ENCODE assay signal across 34 mouse cellular contexts in the genomic region with DNA sequence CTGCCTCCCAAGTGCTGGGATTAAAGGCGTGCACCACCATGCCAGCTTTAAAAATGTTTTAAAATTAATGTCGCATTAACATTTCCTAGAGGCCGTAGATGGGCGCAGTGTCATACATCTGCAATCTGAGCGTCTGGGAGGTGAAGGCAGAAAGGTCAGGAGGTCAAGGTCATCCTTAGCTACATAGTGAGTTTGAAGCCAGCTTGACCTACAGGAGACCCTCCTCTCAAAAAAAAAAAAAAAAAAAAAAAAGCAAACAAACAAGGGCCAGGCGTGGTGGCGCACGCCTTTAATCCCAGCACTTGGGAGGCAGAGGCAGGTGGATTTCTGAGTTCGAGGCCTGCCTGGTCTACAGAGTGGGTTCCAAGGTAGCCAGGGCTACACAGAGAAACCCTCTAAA. TPM values are rescaled to one million over a fixed set of nuclear protein-coding genes. Genes with fewer than 3 reads are reported as not detected.
"Had no signal": no experiment of that assay in that cellular context is flagged by ENCODE, and none has a peak within 500 bp of the region (broad histone marks: within the 10 kb centered on the region; RNA-seq: fewer than 3 reads in every experiment).

No protein-coding gene starts in this region.

- H3K27ac ChIP-seq: heart, embryonic 13.5 days; heart, embryonic 15.5 days; hindbrain, embryonic 10.5 days; hindbrain, embryonic 12.5 days; hindbrain, embryonic 13.5 days; hindbrain, embryonic 14.5 days; hindbrain, embryonic 15.5 days; intestine, embryonic 15.5 days; kidney, embryonic 15.5 days; kidney, postnatal 0 days; layer of hippocampus, adult 2 months; left cerebral cortex, adult 2 months had no signal

- H3K9me3 ChIP-seq: heart, embryonic 12.5 days; heart, embryonic 13.5 days; heart, embryonic 15.5 days; hindbrain, embryonic 10.5 days; hindbrain, embryonic 12.5 days; hindbrain, embryonic 13.5 days; hindbrain, embryonic 15.5 days; intestine, embryonic 15.5 days; kidney, embryonic 15.5 days had no signal

- H3K4me3 ChIP-seq: heart, embryonic 12.5 days; heart, embryonic 13.5 days; heart, embryonic 15.5 days; hindbrain, embryonic 10.5 days; hindbrain, embryonic 12.5 days; hindbrain, embryonic 13.5 days; hindbrain, embryonic 15.5 days; intestine, embryonic 15.5 days; kidney, embryonic 15.5 days; layer of hippocampus, adult 2 months; left cerebral cortex, adult 2 months had no signal

- H3K4me1 ChIP-seq: heart, embryonic 12.5 days; heart, embryonic 13.5 days; heart, embryonic 15.5 days; hindbrain, embryonic 15.5 days; intestine, embryonic 15.5 days; kidney, embryonic 15.5 days had no signal

- H3K4me2 ChIP-seq: heart, embryonic 11.5 days; heart, embryonic 12.5 days; heart, embryonic 13.5 days; heart, embryonic 15.5 days; hindbrain, embryonic 12.5 days; hindbrain, embryonic 13.5 days; hindbrain, embryonic 14.5 days; hindbrain, embryonic 15.5 days; intestine, embryonic 15.5 days; kidney, embryonic 15.5 days had no signal

- H3K36me3 ChIP-seq: heart, embryonic 12.5 days; heart, embryonic 13.5 days; heart, embryonic 15.5 days; hindbrain, embryonic 10.5 days; hindbrain, embryonic 12.5 days; hindbrain, embryonic 13.5 days; hindbrain, embryonic 15.5 days; intestine, embryonic 15.5 days; kidney, embryonic 15.5 days had no signal

- ATAC-seq: hindbrain, embryonic 16.5 days; inflammation-experienced regulatory T-cells, adult 6 months; intestine, embryonic 15.5 days; intestine, embryonic 16.5 days; intestine, postnatal 0 days had no signal

- H3K27me3 ChIP-seq: heart, embryonic 12.5 days; heart, embryonic 15.5 days; hindbrain, embryonic 12.5 days; hindbrain, embryonic 13.5 days; hindbrain, embryonic 15.5 days; intestine, embryonic 15.5 days had no signal

- DNase-seq: heart, postnatal 10 days; heart, postnatal 14 days; heart, postnatal 36 days; heart, postnatal 4 days; kidney, adult 11 months; kidney, adult 18-20 months; kidney, adult 2 months; kidney, adult 8-10 months; kidney, adult 9 months; kidney, postnatal 10 days; kidney, postnatal 14 days; kidney, postnatal 36 days; kidney, postnatal 4 days; layer of hippocampus, adult 9-11 months; layer of hippocampus, postnatal 36 days had no signal

- H3K9ac ChIP-seq: heart, embryonic 12.5 days; heart, embryonic 13.5 days; heart, embryonic 15.5 days; hindbrain, embryonic 12.5 days; hindbrain, embryonic 13.5 days; hindbrain, embryonic 14.5 days; hindbrain, embryonic 15.5 days; intestine, embryonic 15.5 days; kidney, embryonic 15.5 days had no signal

RNA-seq across cellular contexts. Expression of gene Sall4, which starts 18.4 kb away (rescaled TPM):
- total RNA-seq: hematopoietic stem cell, adult 5-6 weeks had no signal
- polyA plus RNA-seq: kidney, adult 2 months; kidney, postnatal 0 days had no signal
